Mouse (Mus musculus): Measurements from ENCODE around the gene Ear1.
"Not testable (repeated sequence)": the region's sequence is repeated elsewhere in the genome, so short reads cannot be mapped to it uniquely, and the experiment has no call there.

Ear1 gene

GRCm38 (mm10) chr14:43796905-43797470 lies 78.3 kb downstream of the Ear1 start:
- not testable (repeated sequence) for DNase-seq (ENCODE audit: extremely low spot score, low spot score)

- peak; percentile 32 for DNase-seq (ENCODE audit: extremely low spot score, low spot score)
Observed at GRCm38 (mm10) chr14:43796069-43796904, 79.0 kb downstream of the Ear1 start.

- not testable (repeated sequence) for DNase-seq (ENCODE audit: extremely low spot score, low spot score)
Observed at GRCm38 (mm10) chr14:43793811-43794210, 81.5 kb downstream of the Ear1 start.

- DNase-seq (ENCODE audit: extremely low spot score, low spot score), result not testable (repeated sequence)
Observed at GRCm38 (mm10) chr14:43784645-43785044, 90.7 kb downstream of the Ear1 start, which contains the start of gene Gm8180. Gene Gm8180, minus strand, starts transcription at chr14:43784745.

Data from neural tube, embryonic 10.5 days (tissue).